In genomic region chr4:135913433-135913832, GRCm38 (mm10) we compare ENCODE assay signal across 14 mouse cellular contexts. TPM values are rescaled to one million over a fixed set of nuclear protein-coding genes. Genes with fewer than 3 reads are reported as not detected.
DNase-seq lines count a peak whose midpoint lies in the region; ATAC-seq and TF ChIP-seq lines count a peak whose summit lies in the region.
"Had no signal": no experiment of that assay in that cellular context is flagged by ENCODE, and none has a peak within 500 bp of the region (broad histone marks: within the 10 kb centered on the region; RNA-seq: fewer than 3 reads in every experiment).

No protein-coding gene starts in this region.

- no peak for DNase-seq in hindbrain, postnatal 0 days (ENCODE audit: low spot score)
- DNase-seq in spleen, adult 2 months (ENCODE audit: low read depth in 1 of 2, low spot score in 2 of 2), result no peak
- no peak for DNase-seq in spleen, postnatal 10 days (ENCODE audit: low spot score in 2 of 2)
- no peak for DNase-seq in frontal cortex, postnatal 10 days (ENCODE audit: low spot score in 2 of 2)
- DNase-seq in left cerebral cortex, adult 2 months (ENCODE audit: extremely low spot score in 1 of 2, low spot score in 2 of 2), result no peak
- DNase-seq: cerebellum, adult 2 months; kidney, adult 11 months; kidney, postnatal 25 days had no signal

- intact Hi-C loops in left cerebral cortex, adult 2 months (cut with DNase I), result no loop called here

- ATAC-seq in hindbrain, embryonic 12.5 days (ENCODE audit: low FRiP score), result no peak
- no peak for ATAC-seq in hindbrain, postnatal 0 days
- no peak for ATAC-seq in liver, embryonic 15.5 days (ENCODE audit: insufficient read depth)

- no peak overlapping the region for H3K9ac ChIP-seq in hindbrain, embryonic 12.5 days
- no peak overlapping the region for H3K9ac ChIP-seq in hindbrain, postnatal 0 days (replicated peaks; ENCODE audit: low read length)
- H3K9ac ChIP-seq in liver, embryonic 15.5 days, result no peak overlapping the region
- H3K9ac ChIP-seq: embryonic facial prominence, embryonic 15.5 days; lung, embryonic 15.5 days had no signal

- no peaks in the 10 kb centered on the region for H3K9me3 ChIP-seq in hindbrain, embryonic 12.5 days (replicated peaks)
- H3K9me3 ChIP-seq in hindbrain, postnatal 0 days (ENCODE audit: low read length), result no peaks in the 10 kb centered on the region
- H3K9me3 ChIP-seq in liver, embryonic 15.5 days (replicated peaks), result no peaks in the 10 kb centered on the region
- H3K9me3 ChIP-seq: embryonic facial prominence, embryonic 15.5 days; lung, embryonic 15.5 days; neural tube, embryonic 12.5 days had no signal

- no peak overlapping the region for H3K4me3 ChIP-seq in hindbrain, embryonic 12.5 days
- no peak overlapping the region for H3K4me3 ChIP-seq in hindbrain, postnatal 0 days (ENCODE audit: low read length)
- no peak overlapping the region for H3K4me3 ChIP-seq in spleen, adult 2 months (ENCODE audit: extremely low read depth, insufficient read depth, insufficient read length)
- no peak overlapping the region for H3K4me3 ChIP-seq in liver, embryonic 15.5 days (replicated peaks)
- H3K4me3 ChIP-seq in left cerebral cortex, adult 2 months, result no peak overlapping the region
- H3K4me3 ChIP-seq: embryonic facial prominence, embryonic 15.5 days; lung, embryonic 15.5 days; neural tube, embryonic 12.5 days had no signal

- no peaks in the 10 kb centered on the region for H3K36me3 ChIP-seq in hindbrain, embryonic 12.5 days
- no peaks in the 10 kb centered on the region for H3K36me3 ChIP-seq in hindbrain, postnatal 0 days (ENCODE audit: insufficient read depth, low read length)
- peaks cover 13% of the 10 kb centered on the region for H3K36me3 ChIP-seq in spleen, adult 2 months (ENCODE audit: control insufficient read depth, insufficient read depth, low read length)
- H3K36me3 ChIP-seq in liver, embryonic 15.5 days (replicated peaks), result 0 out of 2 replicates have a peak, but pooled peaks cover 2% of the 10 kb centered on the region
- H3K36me3 ChIP-seq: embryonic facial prominence, embryonic 15.5 days; lung, embryonic 15.5 days; neural tube, embryonic 12.5 days had no signal

- TF ChIP-seq POLR2A in spleen, adult 2 months (IDR thresholded peaks at IDR 0.05; ENCODE audit: low read depth, low read length), result no peak

- peak overlapping the region; percentile 50; the same call in 1 of the 2 replicates for H3K27ac ChIP-seq in hindbrain, embryonic 12.5 days
- no peak overlapping the region for H3K27ac ChIP-seq in hindbrain, postnatal 0 days
- H3K27ac ChIP-seq in spleen, adult 2 months (ENCODE audit: insufficient read depth, low read length), result peak overlapping the region; percentile 85; the same call in 1 of the 2 replicates
- peak overlapping the region; percentile 33; the same call in 1 of the 2 replicates for H3K27ac ChIP-seq in liver, embryonic 15.5 days (replicated peaks)
- no peak overlapping the region for H3K27ac ChIP-seq in left cerebral cortex, adult 2 months
- H3K27ac ChIP-seq: embryonic facial prominence, embryonic 15.5 days; lung, embryonic 15.5 days; neural tube, embryonic 12.5 days had no signal

- 78% methylated on average over 4 of the region's 4 CpGs for WGBS in hindbrain, embryonic 12.5 days
- WGBS in hindbrain, postnatal 0 days, result 77% methylated on average over 4 of the region's 4 CpGs
- 49% methylated on average over 4 of the region's 4 CpGs for whole genome bisulfite sequencing in spleen, adult 2 months
- 24% methylated on average over 4 of the region's 4 CpGs for WGBS in liver, embryonic 15.5 days (ENCODE audit: insufficient replicate concordance)

- no peaks in the 10 kb centered on the region for H3K27me3 ChIP-seq in hindbrain, embryonic 12.5 days
- H3K27me3 ChIP-seq in hindbrain, postnatal 0 days (ENCODE audit: insufficient read depth, low read length), result no peaks in the 10 kb centered on the region
- H3K27me3 ChIP-seq in spleen, adult 2 months (ENCODE audit: control insufficient read depth, insufficient read depth, low read length), result no peaks in the 10 kb centered on the region
- H3K27me3 ChIP-seq in liver, embryonic 15.5 days, result no peaks in the 10 kb centered on the region
- H3K27me3 ChIP-seq: embryonic facial prominence, embryonic 15.5 days; lung, embryonic 15.5 days; neural tube, embryonic 12.5 days had no signal

- TF ChIP-seq CTCF in hindbrain, postnatal 0 days (IDR thresholded peaks at IDR 0.05; ENCODE audit: low read depth), result no peak
- no peak for TF ChIP-seq CTCF in spleen, adult 2 months (IDR thresholded peaks at IDR 0.05; ENCODE audit: extremely low read depth, insufficient read depth, insufficient read length, insufficient replicate concordance)
- no peak for TF ChIP-seq CTCF in left cerebral cortex, adult 2 months (IDR thresholded peaks at IDR 0.05)

- no peak overlapping the region for H3K4me2 ChIP-seq in hindbrain, embryonic 12.5 days (replicated peaks)
- no peak overlapping the region for H3K4me2 ChIP-seq in hindbrain, postnatal 0 days (ENCODE audit: low read depth, low read length)
- H3K4me2 ChIP-seq in liver, embryonic 15.5 days, result peak overlapping the region; percentile 10; the same call in 1 of the 2 replicates
- H3K4me2 ChIP-seq: embryonic facial prominence, embryonic 15.5 days; heart, embryonic 11.5 days; lung, embryonic 15.5 days; neural tube, embryonic 12.5 days had no signal

- H3K4me1 ChIP-seq in hindbrain, embryonic 12.5 days, result peaks cover 11% of the 10 kb centered on the region
- no peaks in the 10 kb centered on the region for H3K4me1 ChIP-seq in hindbrain, postnatal 0 days (ENCODE audit: insufficient read depth, low read length)
- H3K4me1 ChIP-seq in spleen, adult 2 months (ENCODE audit: control insufficient read depth, insufficient read depth, insufficient read length), result peaks cover 22% of the 10 kb centered on the region; the same call in 1 of the 2 replicates
- H3K4me1 ChIP-seq in liver, embryonic 15.5 days (replicated peaks), result peaks cover 36% of the 10 kb centered on the region
- H3K4me1 ChIP-seq: embryonic facial prominence, embryonic 15.5 days; lung, embryonic 15.5 days had no signal

RNA-seq across cellular contexts. Expression of gene Fuca1, which starts 7.1 kb away (rescaled TPM):
- polyA plus RNA-seq in hindbrain, embryonic 12.5 days (2016; fragmentation: Nextera tagmentation; extraction: Ambion mirVana), result 50.2 and 54.1 TPM in 2 replicates
- total RNA-seq in hindbrain, postnatal 0 days (2014; rRNA removed), result 42.5 and 43.6 TPM in 2 replicates
- 92.8 and 97.3 TPM in 2 replicates for polyA plus RNA-seq in hindbrain, postnatal 0 days (2015; fragmentation: Nextera tagmentation; extraction: Ambion mirVana)
- 45.7 TPM in 2 replicates for polyA plus RNA-seq in spleen, adult 2 months (2012; rRNA removed)
- polyA plus RNA-seq in liver, embryonic 15.5 days (2015; fragmentation: Nextera tagmentation; extraction: Ambion mirVana), result 24.0 and 29.4 TPM in 2 replicates
- total RNA-seq in left cerebral cortex, adult 2 months (2021), result 10 to 100 TPM; 34.9 to 37.9 TPM

RNA-seq across cellular contexts. Expression of gene Cnr2, which starts 18.2 kb away (rescaled TPM):
- 0.15 and 0.29 TPM in 2 replicates for polyA plus RNA-seq in hindbrain, embryonic 12.5 days (2016; fragmentation: Nextera tagmentation; extraction: Ambion mirVana)
- 0.04 and 0.58 TPM in 2 replicates for total RNA-seq in hindbrain, postnatal 0 days (2014; rRNA removed)
- polyA plus RNA-seq in hindbrain, postnatal 0 days (2015; fragmentation: Nextera tagmentation; extraction: Ambion mirVana), result 0.04 and 0.06 TPM in 2 replicates
- 44.8 and 47.2 TPM in 2 replicates for polyA plus RNA-seq in spleen, adult 2 months (2012; rRNA removed)
- polyA plus RNA-seq in liver, embryonic 15.5 days (2015; fragmentation: Nextera tagmentation; extraction: Ambion mirVana), result 2.8 and 3.0 TPM in 2 replicates
- under 1 TPM in 1 of 2 experiments, not detected in 1; 0.11 TPM for total RNA-seq in left cerebral cortex, adult 2 months (2021)

RNA-seq across cellular contexts. Expression of gene Hmgcl, which starts 32.8 kb away (rescaled TPM):
- polyA plus RNA-seq in hindbrain, embryonic 12.5 days (2016; fragmentation: Nextera tagmentation; extraction: Ambion mirVana), result 55.6 and 60.2 TPM in 2 replicates
- total RNA-seq in hindbrain, postnatal 0 days (2014; rRNA removed), result 27.0 and 38.6 TPM in 2 replicates
- polyA plus RNA-seq in hindbrain, postnatal 0 days (2015; fragmentation: Nextera tagmentation; extraction: Ambion mirVana), result 55.0 and 60.0 TPM in 2 replicates
- 27.9 and 32.4 TPM in 2 replicates for polyA plus RNA-seq in spleen, adult 2 months (2012; rRNA removed)
- 91.4 and 96.5 TPM in 2 replicates for polyA plus RNA-seq in liver, embryonic 15.5 days (2015; fragmentation: Nextera tagmentation; extraction: Ambion mirVana)
- total RNA-seq in left cerebral cortex, adult 2 months (2021), result 10 to 100 TPM; 33.4 to 34.1 TPM

RNA-seq across cellular contexts. Expression of gene Pnrc2, which starts 39.8 kb away (rescaled TPM):
- 152 and 154 TPM in 2 replicates for polyA plus RNA-seq in hindbrain, embryonic 12.5 days (2016; fragmentation: Nextera tagmentation; extraction: Ambion mirVana)
- total RNA-seq in hindbrain, postnatal 0 days (2014; rRNA removed), result 54.9 and 55.0 TPM in 2 replicates
- 81.7 and 90.4 TPM in 2 replicates for polyA plus RNA-seq in hindbrain, postnatal 0 days (2015; fragmentation: Nextera tagmentation; extraction: Ambion mirVana)
- 12.2 and 14.7 TPM in 2 replicates for polyA plus RNA-seq in spleen, adult 2 months (2012; rRNA removed)
- polyA plus RNA-seq in liver, embryonic 15.5 days (2015; fragmentation: Nextera tagmentation; extraction: Ambion mirVana), result 77.1 and 78.3 TPM in 2 replicates
- total RNA-seq in left cerebral cortex, adult 2 months (2021), result 10 to 100 TPM; 41.1 to 41.7 TPM

RNA-seq across cellular contexts. Expression of gene Gale, which starts 50.1 kb away (rescaled TPM):
- 35.3 and 35.5 TPM in 2 replicates for polyA plus RNA-seq in hindbrain, embryonic 12.5 days (2016; fragmentation: Nextera tagmentation; extraction: Ambion mirVana)
- total RNA-seq in hindbrain, postnatal 0 days (2014; rRNA removed), result 36.2 and 41.2 TPM in 2 replicates
- 39.8 and 40.2 TPM in 2 replicates for polyA plus RNA-seq in hindbrain, postnatal 0 days (2015; fragmentation: Nextera tagmentation; extraction: Ambion mirVana)
- polyA plus RNA-seq in spleen, adult 2 months (2012; rRNA removed), result 10.6 and 13.8 TPM in 2 replicates
- polyA plus RNA-seq in liver, embryonic 15.5 days (2015; fragmentation: Nextera tagmentation; extraction: Ambion mirVana), result 38.6 and 46.9 TPM in 2 replicates
- total RNA-seq in left cerebral cortex, adult 2 months (2021), result 10 to 100 TPM; 22.0 to 22.9 TPM

Comparison
In these comparisons a context has a peak if more than half of its experiments do, and no peak if none do; other contexts are left out.
1. H3K27ac ChIP-seq: peak in hindbrain, embryonic 12.5 days (single experiment), spleen, adult 2 months (single experiment) and liver, embryonic 15.5 days (single experiment); none in hindbrain, postnatal 0 days (single experiment) and left cerebral cortex, adult 2 months (single experiment).
2. RNA of gene Cnr2, which starts 18.2 kb away (polyA plus RNA-seq): 44.8 to 47.2 TPM in spleen, adult 2 months; 2.8 to 3.0 TPM in liver, embryonic 15.5 days, 0.15 to 0.29 TPM in hindbrain, embryonic 12.5 days and 0.04 to 0.06 TPM in hindbrain, postnatal 0 days; every median in the first group is over 10 times any median in the second.